Mouse (Mus musculus): ENCODE results near the gene Zmat1. TPM values are rescaled to one million over a fixed set of nuclear protein-coding genes. Genes with fewer than 3 reads are reported as not detected.

Zmat1 gene
- polyA plus RNA-seq (2012; ENCODE audit: low replicate concordance) = 1.6 and 1.7 TPM in 2 replicates

DNA sequence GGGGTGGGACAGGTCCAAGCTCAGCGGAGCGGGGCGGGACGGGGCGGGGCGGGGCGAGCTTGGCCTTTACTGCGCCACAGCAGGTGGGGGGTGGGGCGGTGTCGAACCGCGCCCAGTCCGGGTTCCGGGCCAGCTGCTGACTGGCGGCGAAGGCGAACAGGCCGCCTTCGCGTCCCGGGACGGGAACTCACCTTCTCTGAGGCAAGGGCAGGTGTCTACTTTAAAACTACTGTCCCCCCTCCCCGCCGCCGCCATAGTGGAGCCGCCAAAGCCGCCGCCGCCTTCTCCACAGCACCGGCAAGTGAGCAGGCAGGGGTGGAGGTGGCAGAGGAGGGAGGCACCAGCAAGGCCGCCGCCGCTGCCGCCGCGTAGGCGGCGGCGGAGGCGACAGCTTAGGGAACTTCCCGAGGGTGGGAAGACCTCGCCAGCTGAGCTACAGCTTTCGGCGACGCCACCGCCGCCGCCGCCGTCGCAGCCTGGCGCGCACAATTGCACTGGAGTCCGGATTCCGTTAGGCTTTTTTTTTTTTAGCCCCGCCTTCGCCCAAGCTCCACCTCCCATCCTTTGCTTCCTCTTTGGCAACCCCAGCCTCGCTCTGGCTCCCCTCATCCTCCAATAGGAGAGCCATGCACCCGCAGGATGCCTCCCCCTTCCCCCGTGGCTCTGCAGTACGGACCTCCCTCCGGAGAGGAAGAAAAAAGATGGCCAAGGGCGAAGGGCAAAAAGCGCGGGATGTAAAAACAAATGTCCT is at the start of gene Zmat1:
TSS of gene Zmat1 (minus strand) at position 490 of the 751 bp plus-strand sequence.

DNA sequence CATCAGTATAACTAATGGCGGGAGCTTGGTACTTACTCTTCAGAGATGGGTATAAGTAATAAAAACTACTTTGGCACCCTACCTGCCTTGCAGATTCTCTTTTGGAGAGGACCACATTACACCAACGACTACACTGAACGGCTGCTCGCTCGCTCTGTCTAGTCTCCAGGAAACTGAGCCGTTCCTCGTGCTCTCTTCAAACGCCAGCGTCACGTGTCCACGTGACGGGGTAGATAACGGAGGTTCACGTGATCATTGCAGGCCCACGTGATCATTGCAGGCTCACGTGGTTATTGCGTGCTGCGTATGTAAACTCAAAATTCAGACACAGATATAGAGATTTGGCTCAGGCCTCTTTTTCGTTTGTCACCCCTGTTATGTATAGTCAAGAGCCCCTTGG is 44.5 kb downstream of the Zmat1 start, which contains the start of gene Nxf2:
TSS of gene Nxf2 (minus strand) at position 209 of the 400 bp plus-strand sequence.

Other genes starting within 250 kb of the Zmat1 start
- 2.1 and 11.5 TPM in 2 replicates for gene Armcx2, start 200.0 kb downstream of the Zmat1 start, polyA plus RNA-seq (2012; ENCODE audit: low replicate concordance)
- not detected in 2 replicates for gene Nxf2, start 44.5 kb downstream of the Zmat1 start, polyA plus RNA-seq (2012; ENCODE audit: low replicate concordance)
- gene Gm15023, start 168.4 kb upstream of the Zmat1 start, polyA plus RNA-seq (2012; ENCODE audit: low replicate concordance) = not detected in 2 replicates
- not detected in 2 replicates for gene Tceal6, start 201.5 kb upstream of the Zmat1 start, polyA plus RNA-seq (2012; ENCODE audit: low replicate concordance)